Mouse (Mus musculus) liver, embryonic 15.5 days (tissue): Measurements from ENCODE around the gene Zfp111. TPM values are rescaled to one million over a fixed set of nuclear protein-coding genes. Genes with fewer than 3 reads are reported as not detected.
A peak's percentile ranks its signal among the peaks of the same experiment; 100 is the strongest.

Source experiments
- ATAC-seq: fragments of 200-750 bp; cut with Nextera tagmentation; 2 replicates; pipeline ENCODE4 v1.8.0; 2017; ENCODE audit warnings: moderate number of reproducible peaks, mild to moderate bottlenecking, moderate library complexity; ENCODE audit not compliant: insufficient read depth
- H3K27ac ChIP-seq: fragments of 300-500 bp; sonication (generic); replicated peaks from 2 replicates; pipeline ENCODE4 v1.5.1; 2015; ENCODE audit warnings: mild to moderate bottlenecking, inconsistent platforms
- H3K27me3 ChIP-seq: fragments of 300-500 bp; sonication (generic); 2 replicates; pipeline ENCODE4 v1.6.1; 2015; ENCODE audit warnings: mild to moderate bottlenecking, inconsistent platforms
- H3K36me3 ChIP-seq: fragments of 300-500 bp; sonication (generic); replicated peaks from 2 replicates; pipeline ENCODE4 v1.6.1; 2015; ENCODE audit warnings: moderate library complexity, mild to moderate bottlenecking, inconsistent platforms
- H3K4me1 ChIP-seq: fragments of 300-500 bp; sonication (generic); replicated peaks from 2 replicates; pipeline ENCODE4 v1.6.1; 2015; ENCODE audit warnings: inconsistent platforms
- H3K4me2 ChIP-seq: fragments of 300-500 bp; sonication (generic); 2 replicates; pipeline ENCODE4 v1.6.1; 2015; ENCODE audit warnings: moderate library complexity, mild to moderate bottlenecking, inconsistent platforms
- H3K4me3 ChIP-seq: fragments of 300-500 bp; sonication (generic); replicated peaks from 2 replicates; pipeline ENCODE4 v1.5.1; 2015; ENCODE audit warnings: mild to moderate bottlenecking, inconsistent platforms
- H3K9ac ChIP-seq: fragments of 300-500 bp; sonication (generic); 2 replicates; pipeline ENCODE4 v1.6.1; 2015; ENCODE audit warnings: moderate library complexity, mild to moderate bottlenecking, inconsistent platforms
- H3K9me3 ChIP-seq: fragments of 300-500 bp; sonication (generic); replicated peaks from 2 replicates; pipeline ENCODE4 v1.6.1; 2016; ENCODE audit warnings: inconsistent platforms
- WGBS: fragments of 180-500 bp; shearing (Covaris S2); methylation state at CpG from one replicate; pipeline ENCODE4 v1.1.7; 2015; ENCODE audit warnings: mixed read lengths; ENCODE audit not compliant: insufficient replicate concordance; 5-methylcytosine and 5-hydroxymethylcytosine counted together
- polyA plus RNA-seq: library from polyadenylated mRNA; unstranded; fragments of >200 nt; fragmentation: Nextera tagmentation; extraction: Ambion mirVana; gene quantifications from 2 replicates; pipeline ENCODE4 v1.2.1, GENCODE M21; 2015

The Zfp111 gene
- polyA plus RNA-seq, 1 experiment from 2014 or later: 1.1 TPM

- no peak overlapping the region for H3K9ac ChIP-seq
Measured at GRCm38 (mm10) chr7:24196961-24197360, 14.3 kb downstream of the Zfp111 start.

DNA sequence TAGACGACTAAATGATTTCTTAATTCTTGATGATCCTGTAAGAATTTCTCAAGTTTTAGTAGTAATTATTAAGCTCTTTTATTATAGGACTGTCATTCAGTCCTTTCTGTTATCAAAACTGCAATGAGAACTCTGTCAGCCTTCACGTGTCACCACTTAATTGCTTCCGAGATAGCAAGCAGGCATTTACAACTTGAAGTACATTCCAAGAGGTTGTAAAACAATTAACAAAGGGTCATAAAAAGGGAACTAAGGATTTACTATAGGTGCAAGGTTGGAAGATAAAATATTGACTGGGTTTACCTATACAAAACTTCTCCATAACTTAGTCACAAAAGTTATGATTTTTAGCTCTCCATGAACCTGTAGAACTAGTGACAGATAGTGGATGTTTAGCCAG, 18.1 kb downstream of the Zfp111 start:
- no peak overlapping the region for H3K4me3 ChIP-seq
- no peaks in the 10 kb centered on the region for H3K9me3 ChIP-seq
- ATAC-seq: no peak
- peaks cover 6% of the 10 kb centered on the region for H3K36me3 ChIP-seq
- 70% methylated on average over 3 of the region's 3 CpGs for WGBS
- H3K27ac ChIP-seq: no peak overlapping the region
- H3K27me3 ChIP-seq: no peaks in the 10 kb centered on the region
- H3K9ac ChIP-seq: no peak overlapping the region
- no peak overlapping the region for H3K4me2 ChIP-seq
- H3K4me1 ChIP-seq: no peaks in the 10 kb centered on the region

More at GRCm38 (mm10) chr7:24196961-24197360, 14.3 kb downstream of the Zfp111 start:
- Histone ChIP-seq H3K4me2 (no peak overlapping the region), H3K27ac (no peak overlapping the region), H3K27me3 (no peaks in the 10 kb centered on the region), H3K4me1 (no peaks in the 10 kb centered on the region), H3K36me3 (peaks cover 36% of the 10 kb centered on the region), H3K4me3 (no peak overlapping the region), H3K9me3 (no peaks in the 10 kb centered on the region)
- 77% methylated on average over 4 of the region's 4 CpGs for WGBS
- ATAC-seq: no peak

DNA sequence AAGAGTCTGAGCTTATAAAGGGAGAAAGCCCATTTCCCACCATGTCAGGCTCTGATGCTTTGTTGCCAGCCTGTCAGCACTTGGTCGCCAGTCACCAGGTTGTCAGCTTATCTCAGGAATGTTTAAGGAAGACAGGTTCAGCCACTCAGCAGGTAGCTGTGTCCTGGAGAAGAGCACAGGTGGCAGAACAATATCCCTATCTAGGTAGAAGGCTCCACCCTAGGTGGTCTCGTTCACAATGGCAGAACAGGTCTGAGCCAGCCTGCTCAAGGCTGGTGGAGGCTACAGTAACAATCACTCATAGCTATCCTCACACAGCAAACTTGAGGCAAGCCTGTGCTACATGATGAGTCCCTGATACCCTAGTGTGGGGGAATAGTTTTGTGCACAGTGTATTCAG, 19.9 kb downstream of the Zfp111 start:
- Histone ChIP-seq H3K27ac (no peak overlapping the region), H3K4me2 (no peak overlapping the region), H3K27me3 (no peaks in the 10 kb centered on the region), H3K4me3 (no peak overlapping the region), H3K9me3 (no peaks in the 10 kb centered on the region), H3K9ac (no peak overlapping the region), H3K36me3 (0 out of 2 replicates have a peak, but pooled peaks cover 3% of the 10 kb centered on the region), H3K4me1 (no peaks in the 10 kb centered on the region)
- no peak for ATAC-seq
- 45% methylated on average over 2 of the region's 2 CpGs for WGBS

GRCm38 (mm10) chr7:24189571-24189944, 21.7 kb downstream of the Zfp111 start:
- ATAC-seq: no peak
- H3K27ac ChIP-seq: no peak overlapping the region
- no peaks in the 10 kb centered on the region for H3K9me3 ChIP-seq
- H3K36me3 ChIP-seq: 0 out of 2 replicates have a peak, but pooled peaks cover 2% of the 10 kb centered on the region
- H3K4me1 ChIP-seq: no peaks in the 10 kb centered on the region
- 3% methylated on average over 5 of the region's 5 CpGs for WGBS
- H3K4me3 ChIP-seq: no peak overlapping the region
- H3K4me2 ChIP-seq: no peak overlapping the region
- no peak overlapping the region for H3K9ac ChIP-seq
- no peaks in the 10 kb centered on the region for H3K27me3 ChIP-seq

GRCm38 (mm10) chr7:24188901-24189570, 22.2 kb downstream of the Zfp111 start:
- Histone ChIP-seq H3K27ac (no peak overlapping the region), H3K4me1 (no peaks in the 10 kb centered on the region), H3K36me3 (no peaks in the 10 kb centered on the region), H3K9me3 (no peaks in the 10 kb centered on the region), H3K27me3 (no peaks in the 10 kb centered on the region), H3K9ac (no peak overlapping the region), H3K4me2 (no peak overlapping the region), H3K4me3 (no peak overlapping the region)
- 37% methylated on average over 4 of the region's 4 CpGs for WGBS
- no peak for ATAC-seq

DNA sequence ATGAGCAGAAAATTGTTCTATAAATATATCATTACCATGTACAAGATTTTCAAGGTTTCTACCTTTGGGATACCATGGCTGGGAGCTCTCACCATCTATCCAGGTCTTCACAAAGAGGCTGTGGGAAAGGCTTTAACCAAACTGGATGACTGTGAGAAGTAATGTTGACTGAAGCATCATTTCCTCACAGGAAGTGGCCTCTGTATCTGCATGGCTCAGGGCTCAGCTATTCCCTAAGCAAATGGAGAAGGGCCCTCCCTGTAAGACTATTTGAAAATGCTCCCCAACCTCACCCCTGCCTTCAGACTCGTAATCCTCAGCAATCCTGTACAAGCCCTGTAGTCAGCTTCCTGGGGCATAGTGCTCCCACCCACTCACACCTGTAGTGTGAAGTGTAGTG, 23.6 kb downstream of the Zfp111 start:
- no peaks in the 10 kb centered on the region for H3K9me3 ChIP-seq
- no peak overlapping the region for H3K4me3 ChIP-seq
- no peak overlapping the region for H3K9ac ChIP-seq
- H3K27me3 ChIP-seq: no peaks in the 10 kb centered on the region
- H3K36me3 ChIP-seq: no peaks in the 10 kb centered on the region
- no peaks in the 10 kb centered on the region for H3K4me1 ChIP-seq
- no peak overlapping the region for H3K4me2 ChIP-seq
- ATAC-seq: no peak
- 26% methylated on average over 1 of the region's 1 CpGs for WGBS
- no peak overlapping the region for H3K27ac ChIP-seq

- H3K9ac ChIP-seq: no peak overlapping the region
Measured at GRCm38 (mm10) chr7:24175337-24175711, 35.9 kb downstream of the Zfp111 start.

DNA sequence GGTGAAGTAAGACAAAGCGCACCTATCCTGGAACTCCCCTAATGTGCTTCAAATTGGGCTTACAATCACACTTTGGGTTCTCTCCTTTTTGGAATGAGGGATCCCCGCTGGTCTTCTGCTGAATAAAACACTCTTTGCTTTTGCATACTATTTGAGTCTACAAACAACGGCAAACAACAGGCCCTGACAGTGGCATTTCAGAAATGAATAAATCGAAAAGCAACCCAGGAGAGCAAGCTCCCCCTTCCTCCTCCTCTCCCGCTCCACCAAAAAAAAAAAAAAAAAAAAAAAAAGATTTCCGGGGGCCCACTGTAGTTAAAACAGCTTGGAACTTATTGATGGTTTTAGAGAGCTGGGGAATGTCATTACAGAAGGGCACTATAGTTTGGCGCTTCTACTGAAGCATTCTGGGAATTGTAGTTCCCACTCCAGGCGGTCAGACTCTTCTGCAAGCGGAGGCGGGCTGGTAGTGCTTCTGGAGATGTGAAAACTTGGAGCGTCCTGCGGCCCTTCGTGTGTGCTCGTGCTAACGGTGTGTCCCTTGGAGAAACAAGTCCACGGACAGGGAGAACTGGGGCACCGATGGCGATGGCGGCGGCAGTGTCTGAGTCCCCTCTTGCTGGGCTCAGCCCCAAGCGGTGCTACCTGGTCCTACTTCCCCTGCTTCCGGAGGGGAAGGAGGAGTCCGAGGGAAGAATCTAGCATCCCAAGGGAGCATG, 36.5 kb downstream of the Zfp111 start, which contains the start of gene Zfp114:
Gene Zfp114 (plus strand): TSS at position 443 of the 719 bp plus-strand sequence.
- Histone ChIP-seq H3K36me3 (no peaks in the 10 kb centered on the region), H3K27me3 (no peaks in the 10 kb centered on the region), H3K9me3 (no peaks in the 10 kb centered on the region), H3K27ac (no peak within 1 kb of the TSS), H3K9ac (no peak within 1 kb of the TSS), H3K4me3 (peak within 1 kb of the TSS; percentile 54), H3K4me2 (peak within 1 kb of the TSS; percentile 62), H3K4me1 (0 out of 2 replicates have a peak, but pooled peaks cover 2% of the 10 kb centered on the region)
- WGBS: 12% methylated on average over 23 of the region's 23 CpGs
- no peak; the same call in 1 of the 2 replicates for ATAC-seq

More at GRCm38 (mm10) chr7:24175337-24175711, 35.9 kb downstream of the Zfp111 start:
- Histone ChIP-seq H3K4me1 (0 out of 2 replicates have a peak, but pooled peaks cover 2% of the 10 kb centered on the region), H3K9me3 (no peaks in the 10 kb centered on the region), H3K27ac (no peak overlapping the region), H3K36me3 (no peaks in the 10 kb centered on the region), H3K27me3 (no peaks in the 10 kb centered on the region), H3K4me2 (peak overlapping the region; percentile 62), H3K4me3 (peak overlapping the region; percentile 54)
- no peak for ATAC-seq
- 37% methylated on average over 6 of the region's 6 CpGs for WGBS

DNA sequence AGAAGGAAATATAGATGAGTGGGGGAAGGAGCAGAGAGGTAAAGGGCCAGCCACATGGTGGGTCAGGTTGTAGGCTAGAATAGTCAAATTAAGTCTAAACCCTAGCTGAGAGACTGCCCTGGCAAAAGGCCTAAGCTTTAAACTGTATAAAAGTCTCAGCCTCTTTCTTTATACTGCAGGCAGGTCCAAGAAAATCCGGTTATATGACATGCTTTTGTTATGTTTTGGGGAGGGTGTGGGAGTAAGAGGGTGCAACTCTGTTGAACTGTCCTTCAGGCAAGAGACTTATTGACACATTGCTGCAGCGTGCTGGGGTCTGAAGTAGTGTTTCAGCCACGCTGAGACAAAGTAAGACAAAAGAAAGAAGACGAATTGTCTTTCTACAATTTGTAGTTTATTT, 39.1 kb downstream of the Zfp111 start:
- ATAC-seq: no peak
- Histone ChIP-seq H3K27me3 (no peaks in the 10 kb centered on the region), H3K36me3 (no peaks in the 10 kb centered on the region), H3K9ac (no peak overlapping the region), H3K4me2 (no peak overlapping the region), H3K27ac (no peak overlapping the region), H3K4me3 (no peak overlapping the region), H3K4me1 (0 out of 2 replicates have a peak, but pooled peaks cover 2% of the 10 kb centered on the region), H3K9me3 (no peaks in the 10 kb centered on the region)
- WGBS: 40% methylated on average over 4 of the region's 4 CpGs

DNA sequence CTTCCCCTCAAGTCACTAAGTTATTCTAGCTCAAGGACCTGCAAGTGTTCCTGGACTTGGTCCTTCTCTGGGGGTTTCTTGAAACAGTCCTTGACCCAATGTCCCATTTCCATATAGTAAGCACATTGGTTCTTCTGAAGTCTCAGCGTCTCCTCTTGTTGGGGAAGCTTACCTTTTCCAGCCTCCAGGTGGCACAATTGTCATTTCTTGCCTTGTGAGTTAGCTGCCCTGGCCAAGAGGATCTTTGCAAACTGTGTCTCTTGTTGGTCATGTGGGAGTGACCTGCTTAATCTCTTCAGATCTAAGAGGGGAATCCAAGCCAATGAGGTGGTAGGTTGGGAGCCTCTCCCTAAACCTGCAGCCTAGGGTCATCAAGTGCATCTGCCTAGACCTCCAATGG, 58.0 kb downstream of the Zfp111 start:
- no peak overlapping the region for H3K27ac ChIP-seq
- H3K9ac ChIP-seq: no peak overlapping the region
- H3K36me3 ChIP-seq: no peaks in the 10 kb centered on the region
- H3K4me2 ChIP-seq: no peak overlapping the region
- no peaks in the 10 kb centered on the region for H3K27me3 ChIP-seq
- no peaks in the 10 kb centered on the region for H3K4me1 ChIP-seq
- H3K9me3 ChIP-seq: no peaks in the 10 kb centered on the region
- H3K4me3 ChIP-seq: no peak overlapping the region
- 13% methylated on average over 1 of the region's 1 CpGs for WGBS
- no peak for ATAC-seq
